Mouse (Mus musculus) liver, embryonic 13.5 days (tissue): ENCODE data around the gene Slc4a3. TPM values are rescaled to one million over a fixed set of nuclear protein-coding genes. Genes with fewer than 3 reads are reported as not detected.
A peak's percentile ranks its signal among the peaks of the same experiment; 100 is the strongest.

Experiments
- ATAC-seq: fragments of 200-750 bp; cut with Nextera tagmentation; 2 replicates; pipeline ENCODE4 v1.8.0; 2017; ENCODE audit warnings: low read depth, mild to moderate bottlenecking, moderate number of reproducible peaks, moderate library complexity
- DNase-seq: peaks from one replicate; pipeline ENCODE4 v3.0.0; 2022
- H3K27ac ChIP-seq: fragments of 300-500 bp; sonication (generic); 2 replicates; pipeline ENCODE4 v1.5.1; 2015; ENCODE audit warnings: moderate library complexity, mild to moderate bottlenecking, inconsistent platforms
- H3K27me3 ChIP-seq: fragments of 300-500 bp; sonication (generic); 2 replicates; pipeline ENCODE4 v1.6.1; 2015; ENCODE audit warnings: mild to moderate bottlenecking, inconsistent platforms
- H3K36me3 ChIP-seq: fragments of 300-500 bp; sonication (generic); 2 replicates; pipeline ENCODE4 v1.6.1; 2015; ENCODE audit warnings: mild to moderate bottlenecking, inconsistent platforms
- H3K4me1 ChIP-seq: fragments of 300-500 bp; sonication (generic); replicated peaks from 2 replicates; pipeline ENCODE4 v1.6.1; 2015; ENCODE audit warnings: inconsistent platforms
- H3K4me2 ChIP-seq: fragments of 300-500 bp; sonication (generic); 2 replicates; pipeline ENCODE4 v1.6.1; 2015; ENCODE audit warnings: inconsistent platforms, mild to moderate bottlenecking, moderate library complexity
- H3K4me3 ChIP-seq: fragments of 300-500 bp; sonication (generic); replicated peaks from 2 replicates; pipeline ENCODE4 v1.5.1; 2015; ENCODE audit warnings: mild to moderate bottlenecking, inconsistent platforms
- H3K9ac ChIP-seq: fragments of 300-500 bp; sonication (generic); 2 replicates; pipeline ENCODE4 v1.6.1; 2015; ENCODE audit warnings: mild to moderate bottlenecking, inconsistent platforms
- H3K9me3 ChIP-seq: fragments of 300-500 bp; sonication (generic); replicated peaks from 2 replicates; pipeline ENCODE4 v1.6.1; 2016; ENCODE audit warnings: inconsistent platforms
- WGBS: fragments of 180-500 bp; shearing (Covaris S2); methylation state at CpG from one replicate; pipeline ENCODE4 v1.1.7; 2015; ENCODE audit not compliant: insufficient replicate concordance; 5-methylcytosine and 5-hydroxymethylcytosine counted together
- polyA plus RNA-seq: library from polyadenylated mRNA; unstranded; fragments of >200 nt; fragmentation: Nextera tagmentation; extraction: Ambion mirVana; gene quantifications from 2 replicates; pipeline ENCODE4 v1.2.1, GENCODE M21; 2015

Slc4a3 gene
- polyA plus RNA-seq, 1 experiment from 2014 or later = 1.2 TPM

DNA sequence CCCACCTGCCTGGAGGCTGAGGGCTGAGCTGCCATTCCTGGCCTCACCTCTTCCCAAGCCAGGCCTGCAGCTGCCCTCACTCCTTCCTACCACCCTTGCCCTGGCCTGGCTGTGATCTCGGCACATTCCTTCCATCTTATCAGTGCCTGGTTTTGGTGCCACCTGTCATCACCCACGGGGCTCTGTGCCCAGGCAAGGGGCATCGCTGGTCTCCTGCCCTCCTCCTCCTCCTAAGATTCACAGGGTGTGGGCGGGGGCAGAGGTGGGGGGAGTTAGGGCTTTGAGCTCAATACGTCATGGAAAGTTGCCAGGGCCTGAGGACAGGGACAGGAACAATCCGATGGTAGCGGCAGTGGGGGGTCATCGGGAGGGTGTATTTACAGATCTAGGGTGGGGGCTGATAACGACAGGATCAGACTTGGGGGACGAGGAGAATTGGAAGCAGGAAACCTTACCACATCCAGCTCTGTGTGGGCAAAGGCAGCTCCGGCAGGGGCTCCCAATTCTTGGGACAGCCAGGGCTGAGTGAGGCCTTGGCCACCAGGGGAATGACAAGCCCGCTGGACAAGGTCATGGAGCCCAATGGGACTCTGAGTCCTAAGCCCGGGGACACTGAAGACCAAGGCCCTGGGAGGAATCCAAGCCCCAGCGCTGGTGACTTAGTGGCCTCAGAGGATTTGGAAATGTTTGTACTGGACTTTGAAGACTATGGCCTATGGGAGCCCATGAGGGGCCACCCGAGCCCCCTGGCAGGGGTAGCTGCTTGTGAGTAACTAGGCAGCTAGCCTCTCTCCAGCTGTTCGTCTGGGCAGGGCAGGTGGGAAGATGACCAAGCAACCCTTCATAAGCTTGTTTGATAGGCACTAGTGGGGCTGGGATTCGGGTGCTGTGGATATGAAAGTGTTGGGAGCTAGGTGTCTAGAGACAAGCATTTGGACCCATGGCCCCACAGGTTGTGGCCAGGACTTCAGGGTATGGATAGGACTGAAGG is 3.5 kb downstream of the Slc4a3 start:
- Histone ChIP-seq H3K9me3 (no peaks in the 10 kb centered on the region), H3K9ac (no peak overlapping the region), H3K4me2 (no peak overlapping the region), H3K4me1 (peaks cover 8% of the 10 kb centered on the region; the same call in 1 of the 2 replicates), H3K4me3 (no peak overlapping the region), H3K27me3 (peaks cover 36% of the 10 kb centered on the region), H3K36me3 (no peaks in the 10 kb centered on the region), H3K27ac (no peak overlapping the region)
- ATAC-seq (no peak), DNase-seq (no peak)
- 64% methylated on average over 17 of the region's 17 CpGs for WGBS

GRCm38 (mm10) chr1:75550586-75550985 is 4.5 kb downstream of the Slc4a3 start:
- WGBS = 70% methylated on average over 15 of the region's 15 CpGs
- no peak overlapping the region for H3K27ac ChIP-seq

GRCm38 (mm10) chr1:75555680-75556079 is 9.6 kb downstream of the Slc4a3 start:
- H3K27me3 ChIP-seq = peaks cover 5% of the 10 kb centered on the region
- ATAC-seq (no peak), DNase-seq (no peak)
- no peaks in the 10 kb centered on the region for H3K9me3 ChIP-seq
- H3K27ac ChIP-seq = no peak overlapping the region
- no peaks in the 10 kb centered on the region for H3K36me3 ChIP-seq
- H3K9ac ChIP-seq = no peak overlapping the region
- no peak overlapping the region for H3K4me2 ChIP-seq
- H3K4me3 ChIP-seq = no peak overlapping the region
- WGBS = 64% methylated on average over 7 of the region's 7 CpGs
- peaks cover 7% of the 10 kb centered on the region for H3K4me1 ChIP-seq

More at GRCm38 (mm10) chr1:75550586-75550985, 4.5 kb downstream of the Slc4a3 start:
- no peak overlapping the region for H3K4me2 ChIP-seq
- peaks cover 8% of the 10 kb centered on the region; the same call in 1 of the 2 replicates for H3K4me1 ChIP-seq
- DNase-seq (no peak), ATAC-seq (no peak)
- H3K9me3 ChIP-seq = no peaks in the 10 kb centered on the region
- H3K36me3 ChIP-seq = no peaks in the 10 kb centered on the region
- no peak overlapping the region for H3K4me3 ChIP-seq
- no peak overlapping the region for H3K9ac ChIP-seq
- H3K27me3 ChIP-seq = peaks cover 27% of the 10 kb centered on the region

DNA sequence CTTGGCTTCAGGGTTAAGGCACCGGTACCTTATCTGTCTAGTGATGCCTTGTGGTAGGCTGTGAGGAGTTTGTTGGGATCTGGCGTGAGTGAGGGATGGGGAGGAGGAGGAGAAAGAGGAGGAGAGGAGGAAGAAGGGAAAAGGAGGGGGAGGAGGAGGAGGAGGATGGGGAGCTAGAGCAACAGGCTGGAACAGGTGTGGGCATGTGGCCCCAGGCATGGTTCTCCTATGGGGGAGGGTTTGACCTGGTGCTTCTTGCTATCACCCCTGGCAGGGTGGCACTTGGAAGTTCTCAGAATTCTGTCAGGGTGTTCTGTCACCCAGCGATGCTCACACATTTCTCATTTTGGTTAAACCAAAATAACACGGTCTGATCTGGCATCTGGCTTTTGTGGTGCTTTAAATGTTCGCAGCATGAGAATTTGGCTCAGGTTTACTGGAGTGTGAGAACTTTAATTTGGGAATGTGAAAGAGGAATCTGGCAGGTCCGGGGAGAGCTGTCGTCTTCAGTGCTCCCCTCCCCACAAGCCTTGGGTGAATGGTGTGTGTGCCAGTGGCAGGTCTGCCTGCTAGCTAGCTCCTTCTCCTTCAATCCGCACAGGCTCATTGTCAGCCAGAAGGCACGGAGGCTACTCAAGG is 10.2 kb downstream of the Slc4a3 start:
- no peak overlapping the region for H3K27ac ChIP-seq
- whole genome bisulfite sequencing = 72% methylated on average over 9 of the region's 9 CpGs

GRCm38 (mm10) chr1:75557041-75557440 is 11.0 kb downstream of the Slc4a3 start:
- H3K27ac ChIP-seq = no peak overlapping the region
- no peak for DNase-seq

More for the DNA sequence above, 10.2 kb downstream of the Slc4a3 start:
- H3K4me2 ChIP-seq = no peak overlapping the region
- no peaks in the 10 kb centered on the region for H3K36me3 ChIP-seq
- H3K9me3 ChIP-seq = no peaks in the 10 kb centered on the region
- DNase-seq (no peak), ATAC-seq (no peak)
- H3K27me3 ChIP-seq = peaks cover 5% of the 10 kb centered on the region
- peaks cover 7% of the 10 kb centered on the region for H3K4me1 ChIP-seq
- H3K4me3 ChIP-seq = no peak overlapping the region
- no peak overlapping the region for H3K9ac ChIP-seq

DNA sequence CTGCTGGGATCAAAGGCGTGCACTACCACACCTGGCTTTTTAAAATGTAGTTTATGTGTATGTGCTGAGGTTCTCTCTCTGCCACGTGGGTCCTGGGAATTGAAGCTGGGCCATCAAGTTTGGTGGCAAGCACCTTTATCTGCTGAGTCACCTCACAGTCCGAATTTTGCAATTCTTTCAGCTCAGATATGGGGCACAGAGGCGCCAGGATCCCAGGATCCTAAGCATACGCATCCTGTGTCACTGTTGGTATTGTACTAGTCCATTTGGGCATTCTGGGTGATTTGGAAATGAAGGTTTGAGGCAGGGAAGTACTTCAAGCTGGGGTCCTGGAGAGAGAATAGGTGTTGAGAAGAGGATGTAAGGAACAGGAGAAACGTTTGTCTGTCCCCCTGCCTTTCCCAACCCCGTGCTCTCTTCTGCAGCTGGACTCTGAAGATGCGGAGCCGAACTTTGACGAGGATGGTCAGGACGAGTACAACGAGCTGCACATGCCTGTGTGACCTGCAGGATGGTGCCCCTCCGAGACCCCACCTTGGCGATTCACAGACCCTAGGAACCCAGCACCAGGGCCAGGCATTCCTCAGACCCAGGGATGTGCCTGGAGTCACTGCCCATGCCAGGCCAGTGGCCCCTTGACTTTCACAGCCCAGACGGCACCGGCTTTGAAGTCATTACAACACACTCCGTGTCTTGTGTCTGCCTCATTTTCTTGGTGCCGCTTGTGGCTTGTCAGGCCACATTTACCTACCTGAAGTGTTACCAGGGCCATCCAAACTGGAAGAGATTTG is 12.5 kb downstream of the Slc4a3 start:
- DNase-seq (no peak), ATAC-seq (no peak)
- Histone ChIP-seq H3K4me3 (no peak overlapping the region), H3K9ac (no peak overlapping the region), H3K9me3 (no peaks in the 10 kb centered on the region), H3K4me1 (peaks cover 7% of the 10 kb centered on the region), H3K27ac (no peak overlapping the region), H3K36me3 (no peaks in the 10 kb centered on the region), H3K27me3 (peaks cover 22% of the 10 kb centered on the region), H3K4me2 (no peak overlapping the region)
- 63% methylated on average over 18 of the region's 18 CpGs for WGBS

More at GRCm38 (mm10) chr1:75557041-75557440, 11.0 kb downstream of the Slc4a3 start:
- no peak overlapping the region for H3K4me2 ChIP-seq
- H3K9ac ChIP-seq = no peak overlapping the region
- peaks cover 10% of the 10 kb centered on the region for H3K27me3 ChIP-seq
- H3K36me3 ChIP-seq = no peaks in the 10 kb centered on the region
- 67% methylated on average over 7 of the region's 7 CpGs for WGBS
- peaks cover 7% of the 10 kb centered on the region for H3K4me1 ChIP-seq
- no peak for ATAC-seq
- H3K9me3 ChIP-seq = no peaks in the 10 kb centered on the region
- H3K4me3 ChIP-seq = no peak overlapping the region

- peaks cover 23% of the 10 kb centered on the region for H3K27me3 ChIP-seq
- ATAC-seq (peak; percentile 70), DNase-seq (peak; percentile 51)
- H3K9me3 ChIP-seq = no peaks in the 10 kb centered on the region
- no peak overlapping the region for H3K4me3 ChIP-seq
- H3K4me1 ChIP-seq = peaks cover 7% of the 10 kb centered on the region
- H3K4me2 ChIP-seq = no peak overlapping the region
- WGBS = 9% methylated on average over 17 of the region's 17 CpGs
- H3K9ac ChIP-seq = no peak overlapping the region
- no peak overlapping the region for H3K27ac ChIP-seq
- no peaks in the 10 kb centered on the region for H3K36me3 ChIP-seq
Observed at GRCm38 (mm10) chr1:75559212-75559925, 13.3 kb downstream of the Slc4a3 start.

GRCm38 (mm10) chr1:75560206-75560913 is 14.3 kb downstream of the Slc4a3 start:
- Histone ChIP-seq H3K27ac (no peak overlapping the region), H3K36me3 (no peaks in the 10 kb centered on the region), H3K4me2 (no peak overlapping the region), H3K9me3 (no peaks in the 10 kb centered on the region), H3K27me3 (peaks cover 23% of the 10 kb centered on the region), H3K9ac (no peak overlapping the region), H3K4me3 (no peak overlapping the region), H3K4me1 (peaks cover 7% of the 10 kb centered on the region)
- WGBS = 56% methylated on average over 12 of the region's 12 CpGs
- no peak for DNase-seq
- no peak for ATAC-seq

- no peaks in the 10 kb centered on the region for H3K9me3 ChIP-seq
- no peak for ATAC-seq
- H3K4me2 ChIP-seq = no peak overlapping the region
- no peak overlapping the region for H3K27ac ChIP-seq
- H3K4me1 ChIP-seq = peaks cover 7% of the 10 kb centered on the region
- DNase-seq = no peak
- H3K9ac ChIP-seq = no peak overlapping the region
- H3K4me3 ChIP-seq = no peak overlapping the region
- 34% methylated on average over 4 of the region's 4 CpGs for WGBS
- no peaks in the 10 kb centered on the region for H3K36me3 ChIP-seq
- peaks cover 28% of the 10 kb centered on the region for H3K27me3 ChIP-seq
Observed at GRCm38 (mm10) chr1:75561221-75561897, 15.3 kb downstream of the Slc4a3 start.

DNA sequence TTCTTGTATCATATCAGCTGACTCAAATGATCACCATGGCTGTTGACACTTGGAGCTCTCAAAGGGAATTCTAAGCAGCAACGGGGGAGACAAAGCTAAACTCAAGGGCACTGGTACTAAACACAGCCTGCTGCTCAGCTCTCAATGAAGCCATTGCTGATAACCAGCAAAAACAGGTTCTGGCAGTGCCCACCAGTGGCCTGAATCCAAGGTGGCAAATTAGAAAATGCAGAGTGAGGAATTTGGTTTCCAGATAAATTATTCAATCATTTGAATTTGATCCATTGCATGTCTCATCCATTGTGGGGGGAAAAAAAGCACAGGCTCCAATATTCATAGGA is 15.8 kb downstream of the Slc4a3 start:
- ATAC-seq (no peak), DNase-seq (no peak)
- Histone ChIP-seq H3K4me2 (no peak overlapping the region), H3K27ac (no peak overlapping the region), H3K9ac (no peak overlapping the region), H3K4me1 (peaks cover 7% of the 10 kb centered on the region), H3K36me3 (no peaks in the 10 kb centered on the region), H3K9me3 (no peaks in the 10 kb centered on the region), H3K27me3 (peaks cover 25% of the 10 kb centered on the region), H3K4me3 (no peak overlapping the region)
- 54% methylated on average over 1 of the region's 1 CpGs for WGBS
